Mouse (Mus musculus) common myeloid progenitor, adult 5-6 weeks (primary cell): Measurements from ENCODE around the gene Osbpl5. TPM values are rescaled to one million over a fixed set of nuclear protein-coding genes. Genes with fewer than 3 reads are reported as not detected.
A peak's percentile ranks its signal among the peaks of the same experiment; 100 is the strongest.

Experiments
- ATAC-seq: replicated peaks from 2 replicates; pipeline ENCODE4 v1.8.0; 2016; ENCODE audit warnings: low read depth, mild to moderate bottlenecking, moderate TSS enrichment, inconsistent platforms; ENCODE audit not compliant: poor library complexity, severe bottlenecking
- total RNA-seq: library from RNA; stranded (forward); fragments of 200-1000, 187-1606 nt; gene quantifications from 2 replicates; pipeline ENCODE4 v1.2.3, GENCODE M21; 2017

The Osbpl5 gene
- 5.9 and 15.3 TPM in 2 replicates for total RNA-seq

DNA sequence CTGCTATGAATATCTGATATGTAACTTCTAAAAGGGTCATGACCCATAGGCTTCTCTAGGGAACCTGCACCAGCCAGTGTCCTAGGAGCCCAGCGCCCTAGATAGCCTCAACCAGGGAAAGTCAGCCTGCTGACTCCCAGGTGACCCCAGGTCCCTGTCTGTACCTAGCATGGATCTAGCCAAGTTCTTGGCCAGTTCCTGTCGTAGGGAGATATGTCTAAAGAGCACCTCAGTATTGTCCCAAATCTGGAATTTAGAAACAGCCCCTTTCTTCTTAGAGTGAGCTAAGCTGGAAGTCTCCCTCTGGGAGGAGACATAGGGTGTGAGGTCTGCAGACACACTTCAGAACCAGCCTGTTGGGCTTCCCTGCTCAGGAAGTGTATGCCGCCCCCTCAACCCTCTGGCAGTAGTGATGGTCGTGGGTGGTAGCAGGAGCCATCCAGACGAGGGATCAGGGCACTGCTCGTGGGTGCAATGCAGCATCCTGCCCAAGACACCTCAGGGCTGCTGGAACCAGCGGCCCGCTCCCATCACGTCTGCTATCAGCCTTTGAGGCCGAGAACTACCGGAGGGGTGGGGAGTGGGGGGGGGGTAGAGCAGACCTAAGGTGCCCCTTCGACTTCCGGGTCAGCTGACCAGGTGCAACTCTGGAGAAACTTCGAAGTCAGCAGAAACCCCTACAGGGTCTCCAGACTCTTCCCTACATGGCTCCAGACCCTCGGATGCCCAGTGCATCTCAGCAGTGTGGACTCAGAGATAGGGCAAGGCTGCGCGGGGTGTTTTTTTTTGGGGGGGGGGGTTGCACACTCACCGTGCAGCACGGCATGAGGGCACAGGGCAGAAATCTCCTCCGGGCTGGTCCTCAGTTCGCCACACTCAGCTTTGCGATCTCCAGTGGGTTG, at the start of gene Osbpl5:
TSS of gene Osbpl5 (minus strand) at position 861 of the 902 bp plus-strand sequence.
- no peak for ATAC-seq

DNA sequence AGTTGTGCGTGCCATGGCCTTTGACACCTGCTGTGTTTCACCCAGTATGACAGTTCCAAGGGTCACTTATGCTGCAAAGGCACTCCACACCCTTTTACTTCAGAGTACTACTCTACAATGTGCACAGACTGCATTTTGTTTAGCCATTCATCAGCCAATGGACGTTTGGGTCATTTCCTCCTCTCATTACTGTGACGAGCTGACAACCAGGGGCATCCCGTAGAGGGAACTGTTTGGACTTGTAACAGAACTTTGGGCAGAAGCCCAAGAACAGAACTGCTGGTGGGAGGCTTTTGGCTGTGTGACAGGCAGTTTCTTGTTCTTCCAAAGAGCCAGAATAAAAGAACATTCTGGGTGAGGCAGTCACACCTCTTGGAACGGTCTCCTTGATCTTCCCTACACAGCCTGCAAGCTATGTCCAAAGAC, 48.4 kb upstream of the Osbpl5 start:
- ATAC-seq, result no peak

DNA sequence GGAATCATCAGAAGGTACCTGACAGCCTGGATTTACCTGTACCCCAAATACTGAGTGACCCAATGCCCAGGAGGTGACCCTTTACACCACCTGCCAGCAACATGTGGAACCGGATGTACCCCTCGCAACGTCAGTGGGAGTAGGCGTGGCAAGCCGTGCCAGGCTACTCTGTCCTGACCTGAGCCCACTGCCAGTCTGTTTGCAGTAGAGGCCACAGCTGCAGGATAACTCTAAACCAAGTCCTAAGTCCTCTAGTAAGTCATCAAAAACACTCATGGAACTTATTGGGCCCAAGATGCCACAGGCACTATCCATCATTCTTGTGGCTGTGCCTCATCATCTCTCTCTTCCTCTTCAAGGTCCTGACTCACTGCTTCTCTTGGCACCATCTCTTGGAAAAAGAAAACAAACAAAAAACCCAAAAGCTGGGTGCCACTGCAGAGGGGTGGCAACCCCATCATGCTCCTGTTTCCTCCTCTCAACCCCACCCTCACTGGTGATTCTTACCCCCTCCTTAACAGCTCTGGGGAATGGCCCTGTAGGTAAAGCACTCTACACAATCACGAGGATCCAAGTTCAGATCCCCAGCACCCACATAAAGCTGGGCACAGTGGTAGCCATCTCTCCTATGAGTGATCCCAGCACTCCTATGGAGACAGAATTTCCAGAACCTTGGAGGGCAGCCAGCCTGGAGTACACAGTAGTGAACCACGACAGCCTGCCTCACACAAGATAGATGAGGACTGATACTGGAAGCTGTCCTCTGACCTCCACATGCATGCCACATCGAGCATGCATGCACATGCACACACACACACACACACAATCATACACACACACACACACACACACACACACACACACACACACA, 44.6 kb upstream of the Osbpl5 start:
- ATAC-seq, result no peak

DNA sequence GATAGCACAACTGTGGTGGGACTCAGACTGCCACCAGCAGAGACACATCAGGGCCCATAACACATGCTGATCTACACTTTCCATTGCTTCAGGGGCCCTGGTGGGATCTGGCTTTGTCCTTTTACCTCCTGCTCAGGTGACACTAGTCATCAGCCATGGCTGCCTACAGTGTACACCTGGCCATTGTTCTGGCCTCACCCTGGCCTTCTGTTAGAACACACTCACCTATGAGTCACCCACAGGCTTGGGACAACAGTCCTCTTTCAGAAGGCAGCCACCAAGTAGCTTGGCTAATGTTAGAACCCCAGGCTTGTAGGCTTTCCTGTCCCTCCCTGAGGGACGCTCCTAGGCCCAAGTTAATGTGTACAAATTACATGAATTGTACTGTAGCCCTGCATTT, 44.0 kb upstream of the Osbpl5 start:
- no peak for ATAC-seq

DNA sequence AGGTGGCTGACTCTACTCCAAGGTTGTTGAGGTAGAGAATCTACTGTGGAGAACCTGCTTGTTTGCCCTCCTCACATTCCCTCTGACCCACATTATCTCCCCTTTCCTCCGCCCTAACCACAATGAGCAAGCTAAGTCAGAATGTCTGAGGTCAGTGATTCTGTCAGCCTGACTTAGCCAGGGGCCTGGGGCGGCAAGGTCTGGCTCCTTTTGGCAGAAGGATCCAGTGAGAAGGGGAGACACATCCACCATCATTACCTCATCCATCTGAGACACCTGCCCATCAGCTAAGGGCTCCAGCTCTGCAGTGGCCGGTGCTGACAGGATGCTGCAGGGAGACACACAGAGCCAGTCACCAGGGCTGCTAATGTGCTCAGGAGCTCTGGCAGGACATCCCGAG, 42.0 kb upstream of the Osbpl5 start:
- peak; percentile 46; the same call in 1 of the 2 replicates for ATAC-seq

DNA sequence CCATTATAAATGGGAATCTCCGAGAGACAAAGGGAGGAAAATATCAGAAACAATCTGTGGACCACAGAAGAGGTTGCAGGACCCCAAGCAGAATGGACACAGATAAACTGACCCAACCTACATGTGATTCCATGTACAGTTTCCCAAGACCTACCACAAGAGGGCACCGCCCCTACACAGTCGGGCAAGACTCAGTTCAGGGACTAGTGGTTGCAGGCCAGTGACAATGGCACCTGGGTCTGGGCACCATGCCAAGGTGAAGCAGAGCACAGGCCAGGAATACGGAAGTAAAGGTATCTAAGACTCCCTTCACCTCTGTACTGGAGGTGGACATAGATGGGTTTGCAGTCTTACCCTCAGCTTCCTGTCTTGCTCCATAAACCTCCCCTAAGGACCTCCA, 36.3 kb upstream of the Osbpl5 start:
- ATAC-seq, result peak; percentile 87

DNA sequence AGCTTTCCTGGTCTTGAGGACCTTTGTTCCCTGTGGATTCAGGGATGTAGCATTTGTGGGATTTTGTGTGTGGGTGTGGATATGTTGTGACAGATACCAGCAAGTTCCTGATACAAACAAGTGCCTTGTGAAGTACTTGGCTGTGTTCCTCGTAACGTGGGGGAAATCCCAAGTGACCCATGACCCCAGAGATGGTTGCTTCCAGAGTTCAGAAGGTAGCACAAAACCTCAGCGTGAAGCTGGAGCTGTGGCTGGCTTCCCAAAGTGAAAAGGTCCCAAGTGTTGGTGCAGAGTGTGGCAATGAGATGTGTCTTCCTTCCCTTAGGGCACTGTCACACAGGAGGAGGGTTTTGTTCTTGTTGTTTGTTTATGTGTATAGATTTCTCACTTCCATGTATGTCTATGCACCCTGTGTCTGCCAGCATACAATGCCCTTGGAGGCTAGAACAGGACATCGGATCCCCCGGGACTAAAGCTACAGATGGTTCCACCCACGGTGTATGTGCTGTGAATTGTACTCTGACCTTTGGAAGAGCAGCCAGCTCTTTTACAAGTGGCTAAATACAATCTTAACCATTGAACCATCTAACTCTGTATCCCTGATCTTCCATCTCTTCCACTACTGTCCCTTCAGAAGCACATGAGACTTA, 35.7 kb upstream of the Osbpl5 start:
- ATAC-seq, result no peak

DNA sequence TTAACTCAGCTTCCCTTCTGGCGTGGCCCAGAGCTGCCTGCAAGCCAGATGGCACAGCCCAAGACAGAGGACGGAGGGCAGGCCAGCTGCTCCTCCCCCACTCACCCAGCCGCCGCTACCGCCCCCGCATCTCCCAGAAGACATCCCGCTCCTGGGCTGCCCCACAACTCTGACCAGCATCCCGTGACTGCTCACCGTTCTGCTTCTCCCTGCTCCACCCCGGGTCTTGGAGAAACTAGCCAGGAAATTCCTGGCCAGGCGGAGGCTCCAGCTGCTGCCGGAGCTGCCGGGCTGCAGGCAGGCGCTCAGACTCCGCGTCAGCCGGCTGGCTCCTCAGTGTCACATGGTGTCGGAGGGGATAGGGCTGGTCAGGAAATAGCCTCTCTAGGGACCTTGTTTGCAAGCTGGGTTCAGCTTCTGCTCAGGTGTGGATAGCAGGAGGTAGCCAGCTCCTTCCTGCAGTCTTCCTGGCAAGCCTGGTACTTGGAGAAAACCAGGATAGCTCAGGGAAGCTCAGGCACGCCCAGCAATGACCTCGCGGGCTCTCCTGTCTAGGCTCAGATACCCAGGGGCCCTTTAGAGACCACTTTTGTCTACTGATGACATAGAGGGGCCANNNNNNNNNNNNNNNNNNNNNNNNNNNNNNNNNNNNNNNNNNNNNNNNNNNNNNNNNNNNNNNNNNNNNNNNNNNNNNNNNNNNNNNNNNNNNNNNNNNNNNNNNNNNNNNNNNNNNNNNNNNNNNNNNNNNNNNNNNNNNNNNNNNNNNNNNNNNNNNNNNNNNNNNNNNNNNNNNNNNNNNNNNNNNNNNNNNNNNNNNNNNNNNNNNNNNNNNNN, 27.4 kb upstream of the Osbpl5 start, which contains the start of gene Mrgpre:
TSS of gene Mrgpre (minus strand) at position 505 of the 834 bp plus-strand sequence.
- ATAC-seq, result peak; percentile 57

DNA sequence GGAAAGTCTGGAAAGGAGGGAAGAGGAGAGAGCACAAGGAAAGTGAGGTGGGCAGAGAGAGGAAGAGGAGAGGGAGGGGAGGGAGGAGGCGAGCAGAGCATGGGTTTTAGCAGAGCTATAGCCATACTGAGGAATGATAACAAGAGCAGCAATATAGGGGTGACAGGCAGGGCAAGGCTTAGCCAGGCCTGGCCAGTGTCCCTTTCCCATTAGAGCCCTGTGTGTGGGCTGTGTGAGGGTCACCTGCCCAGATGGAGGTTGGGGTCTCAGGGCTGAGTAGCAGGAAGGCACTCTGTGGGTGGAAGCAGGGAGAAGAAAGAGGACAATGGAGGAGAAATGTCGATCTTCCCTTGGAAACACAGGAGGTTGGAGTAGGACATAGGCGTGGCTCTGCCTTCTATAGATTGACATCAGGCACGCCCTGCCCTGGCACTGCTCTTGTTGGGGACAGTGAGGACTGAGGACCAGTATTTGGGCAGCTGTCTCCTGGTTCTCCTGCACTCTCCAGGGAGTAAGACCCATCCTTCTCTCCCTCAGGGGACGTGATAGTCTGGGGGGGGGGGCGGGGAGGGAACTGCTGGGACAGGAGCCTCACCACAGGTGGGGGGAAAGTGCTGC, 26.7 kb upstream of the Osbpl5 start:
- peak; percentile 7; the same call in 1 of the 2 replicates for ATAC-seq

DNA sequence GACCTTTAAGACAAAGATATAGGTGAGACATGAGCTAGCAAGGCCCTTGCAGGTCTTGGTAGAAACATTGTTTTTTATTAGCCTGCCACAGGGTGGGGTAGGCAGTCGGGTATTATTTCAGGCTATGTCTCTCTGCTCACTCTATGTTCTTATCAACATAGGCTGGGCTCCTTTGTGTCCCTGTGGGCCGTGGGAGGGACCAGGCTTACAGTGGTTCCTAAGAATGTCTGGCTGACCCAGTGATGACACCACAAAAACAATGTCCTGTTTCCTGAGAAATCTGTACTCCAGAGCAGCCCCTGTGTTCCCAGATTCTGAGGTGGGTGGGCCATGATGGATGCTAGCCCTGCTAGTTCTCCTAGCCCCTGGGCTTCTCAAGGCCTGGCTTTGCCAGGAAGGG, 20.6 kb upstream of the Osbpl5 start:
- ATAC-seq, result no peak

DNA sequence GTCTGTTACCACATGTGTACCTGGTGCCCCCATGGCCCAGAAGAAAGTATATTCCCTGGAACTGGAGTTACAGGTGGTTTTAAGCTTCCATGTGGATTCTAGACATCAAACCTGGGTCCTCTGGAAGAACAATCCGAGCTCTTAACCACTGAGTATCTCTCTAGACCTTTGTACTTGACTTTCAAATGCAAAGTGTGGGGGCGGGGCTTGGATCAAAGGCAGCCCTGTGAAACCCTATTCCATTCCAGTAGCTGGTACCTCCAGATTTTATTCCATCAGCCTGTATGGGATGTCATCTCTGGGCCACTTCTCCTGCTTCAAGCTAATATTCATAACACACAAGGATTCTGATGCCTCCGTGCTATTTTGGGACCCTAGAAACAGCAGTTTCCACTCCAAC, 19.4 kb upstream of the Osbpl5 start:
- ATAC-seq, result no peak

DNA sequence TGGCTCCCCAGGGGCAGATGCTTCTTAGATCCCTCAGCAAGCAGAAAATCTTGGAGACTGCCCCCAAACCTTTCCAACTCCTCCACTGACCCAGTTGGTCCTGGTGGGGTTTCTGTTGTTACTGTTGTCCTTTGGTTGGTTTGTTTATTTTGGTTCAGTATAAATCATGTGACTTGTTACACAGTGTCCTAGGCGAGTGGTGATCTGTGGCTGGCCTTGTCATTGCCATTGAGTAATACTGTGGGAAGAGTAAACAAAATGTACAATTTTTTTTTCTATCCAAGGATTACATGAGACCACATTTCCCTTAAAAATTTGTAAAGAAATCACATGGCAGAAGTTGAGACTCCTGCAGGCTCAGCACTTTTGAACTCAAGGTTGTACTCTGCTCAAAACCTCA, 12.7 kb upstream of the Osbpl5 start:
- ATAC-seq, result no peak

DNA sequence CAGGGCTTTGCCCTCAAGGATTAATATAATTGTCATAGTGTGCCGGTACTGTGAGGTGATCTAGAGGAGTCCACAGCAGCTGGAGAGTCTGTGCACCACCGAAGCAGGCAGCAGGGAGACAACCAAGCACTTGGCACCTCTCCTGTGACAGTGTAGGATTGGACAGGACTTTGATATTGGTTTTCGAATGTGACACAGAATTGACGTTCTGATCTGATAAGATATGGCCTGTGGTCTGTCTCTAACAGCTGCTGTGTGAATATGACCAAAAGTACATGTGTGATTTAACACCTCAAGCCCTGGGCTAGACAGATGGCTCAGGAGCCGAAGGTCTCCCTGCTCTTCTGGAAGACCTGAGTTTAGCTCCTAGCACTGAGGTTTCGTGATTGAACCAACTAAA, 11.5 kb upstream of the Osbpl5 start:
- ATAC-seq, result no peak

DNA sequence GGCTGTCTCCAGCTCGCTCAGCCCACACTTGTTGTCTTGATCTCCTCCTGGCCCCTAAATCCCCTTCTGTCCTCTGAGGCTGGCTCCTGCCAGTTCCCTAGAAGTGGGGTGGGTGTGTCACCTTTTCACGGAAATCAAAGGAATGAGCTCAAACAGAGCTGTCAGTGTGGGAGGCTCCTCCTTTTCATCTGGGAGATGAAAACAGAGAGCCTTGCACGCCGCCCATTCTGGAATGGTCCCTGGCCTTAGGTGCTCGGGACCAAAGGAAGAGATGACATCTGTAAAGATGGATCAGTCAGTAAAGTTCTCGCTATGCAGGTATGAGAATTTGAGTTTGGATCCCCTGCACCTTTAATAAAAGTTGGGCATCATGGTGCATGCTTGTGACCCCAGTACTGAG, 10.1 kb upstream of the Osbpl5 start, which contains the start of gene Mrgprg:
TSS of gene Mrgprg (minus strand) at position 101 of the 400 bp plus-strand sequence.
- no peak for ATAC-seq

DNA sequence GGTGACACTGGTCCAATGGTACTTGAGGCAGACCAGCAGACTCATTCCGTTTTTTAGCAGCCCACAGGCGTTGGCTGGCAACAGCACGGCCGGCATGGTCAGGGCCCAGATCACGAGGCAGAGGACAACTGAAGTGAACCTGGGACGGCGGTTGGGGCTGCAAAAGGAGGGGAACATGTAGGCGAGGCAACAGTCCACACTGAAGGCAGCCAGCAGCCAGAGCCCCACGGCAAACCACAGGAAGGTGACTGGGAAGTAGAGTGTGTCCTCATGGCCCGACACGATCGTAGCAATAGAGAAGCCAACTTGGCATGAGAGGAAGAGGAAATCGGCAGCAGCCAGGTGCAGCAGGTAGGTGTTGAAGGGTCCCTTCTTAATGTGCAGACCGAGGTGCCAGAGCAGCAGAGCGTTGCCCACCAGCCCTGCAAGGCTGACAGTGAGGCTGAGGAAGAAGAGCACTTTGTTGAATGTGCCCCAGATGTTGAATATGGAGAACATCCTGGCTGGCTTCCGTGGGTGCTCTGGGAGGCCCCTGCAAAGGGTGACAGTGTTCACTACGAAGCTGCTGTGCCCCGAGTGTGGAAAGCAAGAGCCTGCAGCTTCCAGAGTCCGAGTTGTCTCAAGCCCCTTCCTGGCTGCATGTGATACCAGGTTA, 8.2 kb upstream of the Osbpl5 start:
- ATAC-seq, result peak; percentile 26; the same call in 1 of the 2 replicates

DNA sequence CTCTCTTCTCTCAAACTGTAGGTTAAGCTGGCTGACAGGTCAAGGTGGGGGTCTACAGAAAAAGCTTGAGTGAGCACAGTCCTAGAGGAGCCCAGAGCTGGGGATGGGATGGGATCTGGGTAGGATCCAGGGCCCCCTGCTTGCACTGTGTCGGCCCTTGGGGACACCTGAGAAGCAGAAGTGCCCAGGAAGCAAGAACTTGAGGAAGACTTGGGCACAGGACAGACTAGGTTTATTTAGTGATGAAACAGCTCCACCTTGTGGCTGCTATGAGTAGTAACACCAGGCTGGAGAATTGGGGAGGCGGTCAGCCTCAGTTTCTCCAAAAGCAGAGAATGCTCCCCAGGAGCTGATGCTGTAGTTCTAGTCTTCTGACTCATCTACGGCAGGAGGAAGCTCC, 7.0 kb upstream of the Osbpl5 start:
- peak; percentile 77 for ATAC-seq

DNA sequence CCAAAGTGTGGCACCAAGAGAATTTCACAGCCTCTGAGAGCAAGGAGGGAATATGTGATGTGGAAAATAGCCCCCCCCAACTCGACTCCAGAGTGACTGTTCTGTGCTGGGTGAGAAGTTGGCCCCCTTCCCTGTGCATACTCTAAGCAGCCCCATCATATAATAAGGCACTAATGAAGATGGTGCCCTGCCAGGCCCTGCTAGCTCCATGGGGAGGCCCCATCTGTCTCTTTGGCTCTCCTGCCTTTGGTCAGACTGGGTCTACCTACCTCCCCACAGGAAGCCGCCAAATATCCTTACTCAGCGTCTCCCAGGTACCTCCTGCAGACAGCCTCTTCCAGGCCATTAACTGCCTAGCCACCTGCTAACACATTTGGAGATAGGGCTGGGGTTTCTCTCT, 2.2 kb upstream of the Osbpl5 start:
- no peak for ATAC-seq

DNA sequence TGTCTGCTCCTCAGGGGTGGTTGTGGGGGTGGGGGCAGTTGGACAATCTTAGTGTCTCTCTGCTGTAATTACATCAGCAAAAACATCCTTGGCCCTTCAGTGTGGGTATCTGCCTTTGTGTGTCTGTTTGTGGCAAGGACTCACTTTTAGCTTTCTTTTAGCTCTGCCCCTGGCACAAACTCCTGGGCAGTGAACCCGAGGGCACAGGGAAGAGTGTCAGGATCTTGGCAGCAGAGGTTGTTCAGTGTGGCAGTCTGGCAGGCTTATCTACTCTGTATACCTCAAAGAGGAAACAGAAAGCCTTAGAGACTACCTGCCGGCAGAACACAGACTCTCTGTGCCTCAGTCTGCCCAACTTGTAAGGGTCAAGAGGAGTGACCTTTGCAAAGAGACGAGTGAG, 911 bp upstream of the Osbpl5 start:
- ATAC-seq, result no peak

DNA sequence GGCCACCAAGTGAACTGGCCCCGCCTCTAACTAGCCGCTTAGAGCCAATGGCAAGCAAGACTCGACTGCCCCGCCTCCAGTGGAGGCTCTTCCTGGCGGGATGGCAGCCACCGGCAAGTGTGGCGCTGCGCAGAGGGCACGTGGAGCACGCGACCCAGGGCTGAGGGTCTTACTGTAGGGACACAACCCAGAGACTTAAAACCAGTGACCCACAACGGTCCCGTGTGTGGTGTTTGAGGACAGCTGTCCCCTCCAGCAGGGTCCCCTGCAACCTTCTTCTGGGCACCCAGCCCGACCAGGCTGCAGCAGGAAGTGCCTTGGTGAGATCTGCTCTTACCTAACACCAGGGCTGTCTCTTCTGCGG, 224 bp upstream of the Osbpl5 start:
- ATAC-seq, result peak; percentile 85
